8 mouse cellular contexts compared by ENCODE assay signal in the genomic region with DNA sequence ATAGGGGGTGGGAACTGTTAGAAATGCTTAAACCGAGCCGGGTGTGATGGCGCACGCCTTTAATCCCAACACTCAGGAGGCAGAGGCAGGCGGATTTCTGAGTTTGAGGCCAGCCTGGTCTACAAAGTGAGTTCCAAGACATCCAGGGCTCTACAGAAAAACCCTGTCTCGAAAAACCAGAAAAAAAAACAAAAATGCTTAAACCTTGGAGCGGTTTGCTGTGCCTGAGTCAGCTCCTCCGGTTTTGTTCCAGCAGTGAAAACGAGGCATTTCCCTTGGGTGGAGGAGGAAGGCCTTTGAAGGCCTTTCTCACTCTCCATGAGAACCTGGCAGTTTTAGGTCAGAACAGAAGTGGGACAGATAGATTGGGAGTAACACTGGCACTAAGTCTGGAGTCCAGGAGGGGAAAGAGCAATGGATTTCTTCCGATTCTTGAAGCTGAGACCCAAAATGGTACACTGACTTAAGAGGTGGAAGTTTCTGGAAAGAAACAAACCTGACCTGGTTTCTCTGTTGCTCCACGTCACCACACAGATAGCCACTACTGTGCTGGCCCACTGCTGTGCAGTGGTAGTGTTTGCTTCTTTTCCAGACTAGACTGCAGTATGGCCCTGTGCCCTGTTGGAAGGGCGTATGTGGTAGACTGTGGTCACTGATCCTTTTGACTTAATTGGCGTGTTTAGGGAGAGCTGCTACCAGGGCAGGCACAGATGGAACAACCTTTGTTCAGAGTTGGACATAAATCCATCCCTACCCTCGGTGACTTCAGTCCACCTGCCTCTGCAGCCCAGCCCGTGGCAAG. TPM values are rescaled to one million over a fixed set of nuclear protein-coding genes. Genes with fewer than 3 reads are reported as not detected.
DNase-seq lines count a peak whose midpoint lies in the region; ATAC-seq and TF ChIP-seq lines count a peak whose summit lies in the region.

No protein-coding gene starts in this region.

- peak overlapping the region; percentile 8; the same call in 1 of the 2 replicates for H3K27ac ChIP-seq in liver, adult 2 months (replicated peaks; ENCODE audit: insufficient read depth, low read depth, low read length)
- peak overlapping the region; percentile 57; the same call in 1 of the 2 replicates for H3K27ac ChIP-seq in cortical plate, adult 2 months (ENCODE audit: insufficient read depth, low read length)
- peak overlapping the region; percentile 56 to 81 for H3K27ac ChIP-seq in heart, embryonic 14.5 days (replicated peaks in 1 of 2; ENCODE audit: control insufficient read depth in 1 of 2, insufficient read depth in 1 of 2, low read depth in 2 of 2, low read length in 2 of 2)
- peak overlapping the region; percentile 98 for H3K27ac ChIP-seq in liver, embryonic 13.5 days

- 43% methylated on average over 15 of the region's 15 CpGs for WGBS in liver, adult 2 months
- 63% methylated on average over 15 of the region's 15 CpGs for WGBS in heart, embryonic 14.5 days
- 63% methylated on average over 15 of the region's 15 CpGs for WGBS in liver, embryonic 13.5 days (ENCODE audit: insufficient replicate concordance)

- no peaks in the 10 kb centered on the region; the same call in 1 of the 2 replicates for H3K79me2 ChIP-seq in liver, adult 2 months (ENCODE audit: control insufficient read depth, insufficient read depth, low read length)

- no peak for TF ChIP-seq CTCF in liver, adult 2 months (IDR thresholded peaks at IDR 0.05; ENCODE audit: low read depth, low read length)
- TF ChIP-seq CTCF in cortical plate, adult 2 months (IDR thresholded peaks at IDR 0.05; ENCODE audit: extremely low read depth, insufficient read depth, low read length), result no peak

- H3K4me2 ChIP-seq in heart, embryonic 14.5 days (ENCODE audit: low read length), result peak overlapping the region; percentile 86
- H3K4me2 ChIP-seq in liver, embryonic 13.5 days, result peak overlapping the region; percentile 97

- peak; percentile 86 for DNase-seq in liver, adult 2 months (ENCODE audit: extremely low read depth, low read depth, low spot score)
- no peak for DNase-seq in liver
- no peak for DNase-seq in liver, embryonic 13.5 days
- no peak for DNase-seq in frontal cortex, postnatal 36 days (ENCODE audit: low spot score in 2 of 2)
- no peak for DNase-seq in layer of hippocampus, adult 8-10 months (ENCODE audit: low spot score in 2 of 2)

- TF ChIP-seq POLR2A in liver, adult 2 months (IDR thresholded peaks at IDR 0.05; ENCODE audit: extremely low read depth, insufficient read depth, low read length), result no peak
- no peak for TF ChIP-seq POLR2A in cortical plate, adult 2 months (IDR thresholded peaks at IDR 0.05; ENCODE audit: extremely low read depth, insufficient read depth, low read length)

- H3K4me1 ChIP-seq in liver, adult 2 months (ENCODE audit: control insufficient read depth, insufficient read depth, low read length), result peaks cover 19% of the 10 kb centered on the region
- H3K4me1 ChIP-seq in cortical plate, adult 2 months (ENCODE audit: control insufficient read depth, insufficient read depth, low read length), result peaks cover 11% of the 10 kb centered on the region
- H3K4me1 ChIP-seq in heart, embryonic 14.5 days (ENCODE audit: control insufficient read depth in 2 of 2, insufficient read depth in 2 of 2, low read length in 2 of 2), result peaks cover 20 to 43% of the 10 kb centered on the region in 2 experiments
- peaks cover 72% of the 10 kb centered on the region for H3K4me1 ChIP-seq in liver, embryonic 13.5 days (replicated peaks)

- no peaks in the 10 kb centered on the region for H3K27me3 ChIP-seq in liver, adult 2 months (ENCODE audit: control insufficient read depth, insufficient read depth, low read length)
- no peaks in the 10 kb centered on the region for H3K27me3 ChIP-seq in heart, embryonic 14.5 days (ENCODE audit: control insufficient read depth, insufficient read depth, low read length)
- no peaks in the 10 kb centered on the region for H3K27me3 ChIP-seq in liver, embryonic 13.5 days

- peaks cover 5% of the 10 kb centered on the region; the same call in 1 of the 2 replicates for H3K36me3 ChIP-seq in liver, adult 2 months (ENCODE audit: control insufficient read depth, insufficient read depth, low read length)
- H3K36me3 ChIP-seq in heart, embryonic 14.5 days (ENCODE audit: control insufficient read depth, insufficient read depth, low read length), result peaks cover 34% of the 10 kb centered on the region
- peaks cover 30% of the 10 kb centered on the region for H3K36me3 ChIP-seq in liver, embryonic 13.5 days

- no peak overlapping the region for H3K4me3 ChIP-seq in liver, adult 2 months (ENCODE audit: insufficient read depth, low read depth, low read length)
- peak overlapping the region; percentile 67 for H3K4me3 ChIP-seq in cortical plate, adult 2 months (ENCODE audit: insufficient read depth, low read length)
- peak overlapping the region; percentile 79 to 80 for H3K4me3 ChIP-seq in heart, embryonic 14.5 days (ENCODE audit: control insufficient read depth in 1 of 2, insufficient read depth in 1 of 2, low read depth in 1 of 2, low read length in 2 of 2)
- H3K4me3 ChIP-seq in liver, embryonic 13.5 days (replicated peaks), result peak overlapping the region; percentile 81

- no peak overlapping the region for H3K9ac ChIP-seq in liver, adult 2 months (ENCODE audit: low read depth, low read length)
- H3K9ac ChIP-seq in heart, embryonic 14.5 days (ENCODE audit: low read length), result peak overlapping the region; percentile 74
- H3K9ac ChIP-seq in liver, embryonic 13.5 days, result peak overlapping the region; percentile 91

- no peaks in the 10 kb centered on the region for H3K9me3 ChIP-seq in heart, embryonic 14.5 days (ENCODE audit: control insufficient read depth, low read length)
- no peaks in the 10 kb centered on the region for H3K9me3 ChIP-seq in liver, embryonic 13.5 days (replicated peaks)

- ATAC-seq in heart, embryonic 14.5 days (ENCODE audit: insufficient number of reproducible peaks, insufficient read depth, low FRiP score, low read depth), result no peak
- no peak for ATAC-seq in liver, embryonic 13.5 days (ENCODE audit: low read depth)
- no peak for ATAC-seq in inflammation-experienced regulatory T-cells, adult 6 months

RNA-seq across cellular contexts. Expression of gene Mthfr, which starts 1.4 kb away (rescaled TPM):
- total RNA-seq in liver, adult 2 months (2014; rRNA removed), result 4.1 and 6.2 TPM in 2 replicates
- 11.8 and 12.9 TPM in 2 replicates for polyA plus RNA-seq in liver, adult 2 months (2012; rRNA removed)
- polyA plus RNA-seq in cortical plate, adult 2 months (2012; rRNA removed), result 32.2 and 34.2 TPM in 2 replicates
- 8.7 and 9.7 TPM in 2 replicates for polyA plus RNA-seq in heart, embryonic 14.5 days (2014; fragmentation: Nextera tagmentation; extraction: Ambion mirVana)
- polyA plus RNA-seq in liver, embryonic 13.5 days (2015; fragmentation: Nextera tagmentation; extraction: Ambion mirVana), result 8.9 and 10.7 TPM in 2 replicates
- polyA plus RNA-seq in inflammation-experienced regulatory T-cells, adult 6 months (2017; shearing (Covaris generic)), result 10 to 100 TPM in 1 of 3 experiments, 1 to 10 TPM in 2; 9.2 to 12.0 (median 9.5) TPM
- 10 to 100 TPM; 32.7 to 41.0 (median 38.5) TPM for total RNA-seq in layer of hippocampus, adult 8-10 months (2022)

RNA-seq across cellular contexts. Expression of gene Clcn6, which starts 1.6 kb away (rescaled TPM):
- total RNA-seq in liver, adult 2 months (2014; rRNA removed), result 1.8 and 2.8 TPM in 2 replicates
- 2.0 and 5.3 TPM in 2 replicates for polyA plus RNA-seq in liver, adult 2 months (2012; rRNA removed)
- polyA plus RNA-seq in cortical plate, adult 2 months (2012; rRNA removed), result 44.6 and 45.0 TPM in 2 replicates
- 5.4 and 6.1 TPM in 2 replicates for polyA plus RNA-seq in heart, embryonic 14.5 days (2014; fragmentation: Nextera tagmentation; extraction: Ambion mirVana)
- 1.5 and 1.7 TPM in 2 replicates for polyA plus RNA-seq in liver, embryonic 13.5 days (2015; fragmentation: Nextera tagmentation; extraction: Ambion mirVana)
- 1 to 10 TPM; 3.8 to 7.0 (median 6.3) TPM for polyA plus RNA-seq in inflammation-experienced regulatory T-cells, adult 6 months (2017; shearing (Covaris generic))
- 10 to 100 TPM; 81.7 to 89.6 (median 84.8) TPM for total RNA-seq in layer of hippocampus, adult 8-10 months (2022)

RNA-seq across cellular contexts. Expression of gene Nppa, which starts 39.7 kb away (rescaled TPM):
- total RNA-seq in liver, adult 2 months (2014; rRNA removed), result not detected in 2 replicates
- polyA plus RNA-seq in liver, adult 2 months (2012; rRNA removed), result not detected in 2 replicates
- 0.21 TPM in 2 replicates for polyA plus RNA-seq in cortical plate, adult 2 months (2012; rRNA removed)
- 7,026 and 7,623 TPM in 2 replicates for polyA plus RNA-seq in heart, embryonic 14.5 days (2014; fragmentation: Nextera tagmentation; extraction: Ambion mirVana)
- 0.48 and 5.6 TPM in 2 replicates for polyA plus RNA-seq in liver, embryonic 13.5 days (2015; fragmentation: Nextera tagmentation; extraction: Ambion mirVana)
- not detected for polyA plus RNA-seq in inflammation-experienced regulatory T-cells, adult 6 months (2017; shearing (Covaris generic))
- total RNA-seq in layer of hippocampus, adult 8-10 months (2022), result under 1 TPM in 2 of 4 experiments, not detected in 2; 0.39 to 0.66 TPM

RNA-seq across cellular contexts. Expression of gene Agtrap, which starts 47.6 kb away (rescaled TPM):
- 2.1 and 2.4 TPM in 2 replicates for total RNA-seq in liver, adult 2 months (2014; rRNA removed)
- polyA plus RNA-seq in liver, adult 2 months (2012; rRNA removed), result 3.7 TPM in 2 replicates
- polyA plus RNA-seq in cortical plate, adult 2 months (2012; rRNA removed), result 5.8 and 6.1 TPM in 2 replicates
- polyA plus RNA-seq in heart, embryonic 14.5 days (2014; fragmentation: Nextera tagmentation; extraction: Ambion mirVana), result 19.5 and 20.0 TPM in 2 replicates
- 11.2 and 11.7 TPM in 2 replicates for polyA plus RNA-seq in liver, embryonic 13.5 days (2015; fragmentation: Nextera tagmentation; extraction: Ambion mirVana)
- polyA plus RNA-seq in inflammation-experienced regulatory T-cells, adult 6 months (2017; shearing (Covaris generic)), result 10 to 100 TPM; 13.3 to 21.5 (median 14.3) TPM
- 10 to 100 TPM in 2 of 4 experiments, 1 to 10 TPM in 2; 7.0 to 12.8 (median 9.1) TPM for total RNA-seq in layer of hippocampus, adult 8-10 months (2022)

RNA-seq across cellular contexts. Expression of gene Nppb, which starts 54.6 kb away (rescaled TPM):
- total RNA-seq in liver, adult 2 months (2014; rRNA removed), result not detected in 2 replicates
- polyA plus RNA-seq in liver, adult 2 months (2012; rRNA removed), result not detected in 2 replicates
- not detected in 2 replicates for polyA plus RNA-seq in cortical plate, adult 2 months (2012; rRNA removed)
- 180 and 234 TPM in 2 replicates for polyA plus RNA-seq in heart, embryonic 14.5 days (2014; fragmentation: Nextera tagmentation; extraction: Ambion mirVana)
- polyA plus RNA-seq in liver, embryonic 13.5 days (2015; fragmentation: Nextera tagmentation; extraction: Ambion mirVana), result 0.38 TPM in 1 of 2 replicates, not detected in the other
- polyA plus RNA-seq in inflammation-experienced regulatory T-cells, adult 6 months (2017; shearing (Covaris generic)), result not detected
- not detected for total RNA-seq in layer of hippocampus, adult 8-10 months (2022)

Comparison
In these comparisons a context has a peak if more than half of its experiments do, and no peak if none do; other contexts are left out.
1. H3K27ac ChIP-seq: peak in every context shown above with its lines; median percentile 98 in liver, embryonic 13.5 days; 68 in heart, embryonic 14.5 days; 57 in cortical plate, adult 2 months; 8 in liver, adult 2 months.
2. RNA of gene Nppa, which starts 39.7 kb away (polyA plus RNA-seq): 7,026 to 7,623 TPM in heart, embryonic 14.5 days; 0.48 to 5.6 TPM in liver, embryonic 13.5 days, 0.21 TPM in cortical plate, adult 2 months, not detected in liver, adult 2 months and not detected in inflammation-experienced regulatory T-cells, adult 6 months; every median in the first group is over 1,000 times any median in the second.